Mouse (Mus musculus): ENCODE measurements around the gene 4933436I01Rik. TPM values are rescaled to one million over a fixed set of nuclear protein-coding genes. Genes with fewer than 3 reads are reported as not detected.

Gene 4933436I01Rik
- polyA plus RNA-seq (2014; fragmentation: Illumina TruSeq; extraction: RNeasy Lipid Tissue Mini Kit (QIAGEN cat#74804); ENCODE audit: low read depth, low replicate concordance) = not detected

DNA sequence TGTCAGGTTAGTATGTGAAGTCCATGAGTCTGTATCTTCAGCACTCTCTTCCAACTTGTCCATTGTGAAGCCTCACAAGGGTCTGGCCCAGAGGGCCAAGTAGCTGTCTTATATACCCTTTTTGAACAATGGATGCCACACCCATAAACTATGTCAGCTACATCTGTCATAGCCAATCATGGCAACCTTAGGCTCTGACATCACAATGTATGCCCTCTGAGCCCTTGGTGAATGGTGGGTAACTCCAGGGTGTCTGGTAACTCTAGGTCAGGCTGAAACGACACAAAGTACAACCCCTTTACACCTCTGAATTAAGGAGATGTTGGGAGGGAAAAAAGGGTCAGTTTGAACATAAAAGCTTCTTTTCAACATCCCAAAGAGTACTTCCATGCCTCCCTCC, at the start of gene 4933436I01Rik:
TSS of gene 4933436I01Rik (minus strand) at position 101 of the 400 bp plus-strand sequence.

Other genes with a start within 250 kb of the 4933436I01Rik start
- gene Gm1140, start 227.9 kb downstream of the 4933436I01Rik start, polyA plus RNA-seq (2014; fragmentation: Illumina TruSeq; extraction: RNeasy Lipid Tissue Mini Kit (QIAGEN cat#74804); ENCODE audit: low read depth, low replicate concordance) = not detected
- gene Gm14692, start 225.8 kb downstream of the 4933436I01Rik start, polyA plus RNA-seq (2014; fragmentation: Illumina TruSeq; extraction: RNeasy Lipid Tissue Mini Kit (QIAGEN cat#74804); ENCODE audit: low read depth, low replicate concordance) = not detected